ENCODE assay signal across 13 mouse cellular contexts in genomic region chr6:122344386-122345116, GRCm38 (mm10). TPM values are rescaled to one million over a fixed set of nuclear protein-coding genes. Genes with fewer than 3 reads are reported as not detected.
DNase-seq lines count a peak whose midpoint lies in the region; ATAC-seq and TF ChIP-seq lines count a peak whose summit lies in the region.
"Had no signal": no experiment of that assay in that cellular context is flagged by ENCODE, and none has a peak within 500 bp of the region (broad histone marks: within the 10 kb centered on the region; RNA-seq: fewer than 3 reads in every experiment).

No protein-coding gene starts in this region.

- no peak overlapping the region for H3K27ac ChIP-seq in intestine, embryonic 14.5 days (ENCODE audit: low read depth)
- H3K27ac ChIP-seq in intestine, embryonic 15.5 days, result no peak overlapping the region
- no peak overlapping the region for H3K27ac ChIP-seq in midbrain, embryonic 13.5 days
- H3K27ac ChIP-seq in midbrain, embryonic 14.5 days (replicated peaks; ENCODE audit: low read depth, low read length), result no peak overlapping the region
- peak overlapping the region; percentile 58 for H3K27ac ChIP-seq in stomach, postnatal 0 days (replicated peaks)
- H3K27ac ChIP-seq: liver, embryonic 12.5 days had no signal

- H3K36me3 ChIP-seq in intestine, embryonic 14.5 days (ENCODE audit: control insufficient read depth, insufficient read depth, low read length), result no peaks in the 10 kb centered on the region
- no peaks in the 10 kb centered on the region for H3K36me3 ChIP-seq in intestine, embryonic 15.5 days
- no peaks in the 10 kb centered on the region for H3K36me3 ChIP-seq in midbrain, embryonic 13.5 days
- H3K36me3 ChIP-seq in midbrain, embryonic 14.5 days (ENCODE audit: control insufficient read depth, insufficient read depth, low read length), result no peaks in the 10 kb centered on the region
- H3K36me3 ChIP-seq in stomach, postnatal 0 days (ENCODE audit: control insufficient read depth, insufficient read depth, low read length), result no peaks in the 10 kb centered on the region
- H3K36me3 ChIP-seq: liver, embryonic 12.5 days had no signal

- peaks cover 12% of the 10 kb centered on the region for H3K4me1 ChIP-seq in intestine, embryonic 14.5 days (replicated peaks; ENCODE audit: control insufficient read depth, insufficient read depth, low read length)
- no peaks in the 10 kb centered on the region; the same call in 1 of the 2 replicates for H3K4me1 ChIP-seq in intestine, embryonic 15.5 days (replicated peaks)
- peaks cover 20% of the 10 kb centered on the region for H3K4me1 ChIP-seq in midbrain, embryonic 13.5 days (replicated peaks)
- peaks cover 9% of the 10 kb centered on the region for H3K4me1 ChIP-seq in midbrain, embryonic 14.5 days (ENCODE audit: control insufficient read depth, insufficient read depth, low read length)
- no peaks in the 10 kb centered on the region for H3K4me1 ChIP-seq in stomach, postnatal 0 days (replicated peaks; ENCODE audit: control insufficient read depth, insufficient read depth)

- TF ChIP-seq EP300 in stomach, postnatal 0 days (optimal IDR thresholded peaks at IDR 0.05), result no peak

- no peak overlapping the region for H3K4me3 ChIP-seq in intestine, embryonic 14.5 days (ENCODE audit: low read depth, low read length)
- no peak overlapping the region for H3K4me3 ChIP-seq in intestine, embryonic 15.5 days (replicated peaks)
- H3K4me3 ChIP-seq in midbrain, embryonic 13.5 days (replicated peaks), result no peak overlapping the region
- no peak overlapping the region for H3K4me3 ChIP-seq in midbrain, embryonic 14.5 days (replicated peaks; ENCODE audit: low read depth, low read length)
- H3K4me3 ChIP-seq in stomach, postnatal 0 days (ENCODE audit: low read depth, low read length), result no peak overlapping the region
- H3K4me3 ChIP-seq: liver, embryonic 12.5 days had no signal

- whole genome bisulfite sequencing in intestine, embryonic 14.5 days, result 49% methylated on average over 9 of the region's 9 CpGs
- 55% methylated on average over 9 of the region's 9 CpGs for whole genome bisulfite sequencing in intestine, embryonic 15.5 days
- 46% methylated on average over 9 of the region's 9 CpGs for WGBS in midbrain, embryonic 13.5 days
- WGBS in midbrain, embryonic 14.5 days, result 47% methylated on average over 9 of the region's 9 CpGs
- 33% methylated on average over 9 of the region's 9 CpGs for WGBS in stomach, postnatal 0 days

- no peaks in the 10 kb centered on the region for H3K9me3 ChIP-seq in intestine, embryonic 14.5 days (ENCODE audit: control insufficient read depth, low read length)
- no peaks in the 10 kb centered on the region for H3K9me3 ChIP-seq in intestine, embryonic 15.5 days
- H3K9me3 ChIP-seq in midbrain, embryonic 13.5 days, result no peaks in the 10 kb centered on the region
- no peaks in the 10 kb centered on the region for H3K9me3 ChIP-seq in midbrain, embryonic 14.5 days (ENCODE audit: control insufficient read depth, low read length)
- no peaks in the 10 kb centered on the region for H3K9me3 ChIP-seq in stomach, postnatal 0 days (ENCODE audit: control insufficient read depth, low read length)
- H3K9me3 ChIP-seq: liver, embryonic 12.5 days had no signal

- no peaks in the 10 kb centered on the region for H3K27me3 ChIP-seq in intestine, embryonic 14.5 days (replicated peaks; ENCODE audit: control insufficient read depth, insufficient read depth, low read length)
- no peaks in the 10 kb centered on the region for H3K27me3 ChIP-seq in intestine, embryonic 15.5 days (replicated peaks)
- no peaks in the 10 kb centered on the region for H3K27me3 ChIP-seq in midbrain, embryonic 13.5 days
- H3K27me3 ChIP-seq in midbrain, embryonic 14.5 days (ENCODE audit: control insufficient read depth, insufficient read depth, low read length), result no peaks in the 10 kb centered on the region
- H3K27me3 ChIP-seq in stomach, postnatal 0 days (ENCODE audit: control insufficient read depth, insufficient read depth, low read length), result no peaks in the 10 kb centered on the region
- H3K27me3 ChIP-seq: liver, embryonic 12.5 days had no signal

- ATAC-seq in intestine, embryonic 14.5 days (replicated peaks; ENCODE audit: low FRiP score, low TSS enrichment, low read depth), result no peak
- no peak for ATAC-seq in intestine, embryonic 15.5 days
- no peak for ATAC-seq in midbrain, embryonic 13.5 days
- ATAC-seq in midbrain, embryonic 14.5 days (ENCODE audit: low FRiP score, low TSS enrichment), result no peak
- ATAC-seq in stomach, postnatal 0 days (ENCODE audit: low FRiP score, low TSS enrichment), result peak; percentile 74
- ATAC-seq: forebrain, embryonic 16.5 days had no signal

- no peak overlapping the region for H3K4me2 ChIP-seq in intestine, embryonic 14.5 days (ENCODE audit: low read length)
- H3K4me2 ChIP-seq in intestine, embryonic 15.5 days (replicated peaks), result no peak overlapping the region
- no peak overlapping the region for H3K4me2 ChIP-seq in midbrain, embryonic 13.5 days (replicated peaks)
- H3K4me2 ChIP-seq in midbrain, embryonic 14.5 days (ENCODE audit: low read length), result no peak overlapping the region
- H3K4me2 ChIP-seq in stomach, postnatal 0 days (replicated peaks; ENCODE audit: low read depth), result no peak overlapping the region

- TF ChIP-seq CTCF in stomach, postnatal 0 days (IDR thresholded peaks at IDR 0.05; ENCODE audit: low read depth), result no peak

- H3K9ac ChIP-seq in intestine, embryonic 14.5 days (ENCODE audit: low read length), result no peak overlapping the region
- no peak overlapping the region for H3K9ac ChIP-seq in intestine, embryonic 15.5 days
- H3K9ac ChIP-seq in midbrain, embryonic 13.5 days (replicated peaks), result 0 out of 2 replicates have a peak overlapping the region, but pooled peaks have one; percentile 25
- no peak overlapping the region for H3K9ac ChIP-seq in midbrain, embryonic 14.5 days (replicated peaks; ENCODE audit: low read length)
- H3K9ac ChIP-seq in stomach, postnatal 0 days (ENCODE audit: low read length), result no peak overlapping the region

- DNase-seq in intestine, embryonic 14.5 days (ENCODE audit: low spot score), result peak; percentile 21
- DNase-seq in midbrain, embryonic 14.5 days, result no peak
- peak; percentile 5 for DNase-seq in NIH3T3 (ENCODE audit: low read depth)
- DNase-seq in stomach, postnatal 0 days (ENCODE audit: low spot score), result peak; percentile 53
- no peak for DNase-seq in left cerebral cortex, adult 11 months (ENCODE audit: low spot score)
- DNase-seq: cerebellum, postnatal 14 days; gastrocnemius, postnatal 10 days; layer of hippocampus, adult 9-11 months; thymus, postnatal 4 days had no signal

RNA-seq across cellular contexts. Expression of gene Phc1, which starts 4.2 kb away (rescaled TPM):
- 17.6 and 19.8 TPM in 2 replicates for polyA plus RNA-seq in intestine, embryonic 14.5 days (2014; fragmentation: Nextera tagmentation; extraction: Ambion mirVana)
- polyA plus RNA-seq in intestine, embryonic 15.5 days (2015; fragmentation: Nextera tagmentation; extraction: Ambion mirVana), result 9.3 and 10.1 TPM in 2 replicates
- 37.7 and 39.0 TPM in 2 replicates for polyA plus RNA-seq in midbrain, embryonic 13.5 days (2015; fragmentation: Nextera tagmentation; extraction: Ambion mirVana)
- polyA plus RNA-seq in midbrain, embryonic 14.5 days (2014; fragmentation: Nextera tagmentation; extraction: Ambion mirVana), result 43.3 and 46.7 TPM in 2 replicates
- 5.3 and 6.1 TPM in 2 replicates for polyA plus RNA-seq in stomach, postnatal 0 days (2015; fragmentation: Nextera tagmentation; extraction: Ambion mirVana)

RNA-seq across cellular contexts. Expression of gene M6pr, which starts 36.0 kb away (rescaled TPM):
- 123 and 125 TPM in 2 replicates for polyA plus RNA-seq in intestine, embryonic 14.5 days (2014; fragmentation: Nextera tagmentation; extraction: Ambion mirVana)
- 132 and 134 TPM in 2 replicates for polyA plus RNA-seq in intestine, embryonic 15.5 days (2015; fragmentation: Nextera tagmentation; extraction: Ambion mirVana)
- polyA plus RNA-seq in midbrain, embryonic 13.5 days (2015; fragmentation: Nextera tagmentation; extraction: Ambion mirVana), result 61.6 and 64.2 TPM in 2 replicates
- 40.2 and 60.9 TPM in 2 replicates for polyA plus RNA-seq in midbrain, embryonic 14.5 days (2014; fragmentation: Nextera tagmentation; extraction: Ambion mirVana)
- 103 and 111 TPM in 2 replicates for polyA plus RNA-seq in stomach, postnatal 0 days (2015; fragmentation: Nextera tagmentation; extraction: Ambion mirVana)

Comparison
In these comparisons a context has a peak if more than half of its experiments do, and no peak if none do; other contexts are left out.
1. DNase-seq: peak in intestine, embryonic 14.5 days (single experiment), NIH3T3 (single experiment) and stomach, postnatal 0 days (single experiment); none in midbrain, embryonic 14.5 days (single experiment) and left cerebral cortex, adult 11 months (single experiment).